Mouse (Mus musculus) left cerebral cortex, adult 8-10 months (tissue): ENCODE measurements around the gene Gm5483. TPM values are rescaled to one million over a fixed set of nuclear protein-coding genes. Genes with fewer than 3 reads are reported as not detected.
"Not testable (repeated sequence)": the region's sequence is repeated elsewhere in the genome, so short reads cannot be mapped to it uniquely, and the experiment has no call there.

Experiments used
- DNase-seq, 2 experiments: peaks; one replicate each; pipeline ENCODE4 v3.0.0; 2022; ENCODE audit warnings: low spot score in 2 of 2
- total RNA-seq, 4 experiments: library from RNA; stranded (reverse); gene quantifications; 2 replicates each; pipeline ENCODE4 v1.2.4; 2022

The Gm5483 gene
- not detected for total RNA-seq

DNA sequence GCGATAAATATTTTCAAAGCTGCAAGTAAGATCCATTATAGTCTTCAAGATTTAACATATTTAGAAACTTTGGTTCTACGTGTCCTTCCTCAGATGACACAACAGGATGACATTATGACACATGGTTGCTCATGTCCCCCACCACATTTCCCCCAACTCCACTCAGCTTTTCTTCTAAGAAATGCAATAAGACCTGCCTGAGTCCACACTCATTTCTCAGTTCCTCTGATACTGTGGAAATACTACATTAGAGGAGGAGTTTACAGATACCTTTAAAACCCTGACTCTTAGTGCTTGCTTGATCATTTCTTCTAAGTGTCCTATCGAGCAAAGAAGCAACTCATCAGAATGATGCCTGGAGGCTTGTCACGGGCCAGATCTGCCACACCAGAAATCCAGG is at the start of gene Gm5483:
Gm5483 (plus strand) TSS at position 301 of the 400 bp plus-strand sequence.
- not testable (repeated sequence) for DNase-seq

DNA sequence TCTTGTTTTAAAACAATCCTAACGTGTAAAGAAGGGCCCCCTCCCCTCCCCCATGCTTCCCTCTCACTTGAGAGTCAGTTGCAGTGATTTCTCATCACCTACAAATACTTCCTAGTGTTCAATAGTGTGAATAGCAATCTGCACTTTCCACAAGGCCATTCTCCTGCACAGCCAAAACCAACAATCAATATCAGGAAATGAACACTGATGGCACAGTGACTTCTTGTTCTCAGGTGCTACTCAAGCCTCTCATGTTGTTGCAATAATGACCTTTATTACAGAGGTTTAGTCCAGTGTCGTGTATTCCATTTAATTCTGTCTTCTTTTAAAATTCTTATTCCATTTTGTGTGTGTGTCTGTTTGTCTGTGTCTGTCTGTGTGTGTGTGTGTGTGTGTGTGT is 45.8 kb upstream of the Gm5483 start:
- DNase-seq = no peak

DNA sequence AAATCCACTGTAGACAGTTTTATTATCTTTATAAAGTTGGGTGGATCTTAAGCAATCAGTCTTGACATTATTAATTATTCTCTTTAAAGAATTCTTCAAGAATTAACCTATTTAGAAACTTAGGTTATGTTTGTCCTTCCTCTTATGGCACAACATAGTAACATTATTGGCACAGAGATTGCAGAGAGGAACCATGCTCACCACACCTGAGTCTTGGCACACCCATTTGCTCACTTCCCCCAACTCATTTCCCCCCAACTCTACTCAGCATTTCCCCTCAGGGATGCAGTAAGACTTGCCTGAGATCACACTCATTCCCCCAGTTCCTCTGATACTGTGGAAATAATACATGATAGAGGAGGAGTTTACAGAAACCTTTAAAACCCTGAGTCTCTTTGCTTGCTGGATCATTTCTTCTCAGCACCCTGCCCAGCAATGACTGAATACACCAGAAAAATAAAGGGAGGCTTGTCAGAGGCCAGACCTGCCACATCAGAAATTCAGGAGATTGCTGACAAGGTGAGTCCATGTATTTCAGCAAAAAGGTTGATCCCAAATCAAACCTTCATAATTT is 27.5 kb upstream of the Gm5483 start, which contains the start of gene Stfa2l1:
Stfa2l1 (plus strand) TSS at position 410 of the 574 bp plus-strand sequence.
- no peak for DNase-seq

DNA sequence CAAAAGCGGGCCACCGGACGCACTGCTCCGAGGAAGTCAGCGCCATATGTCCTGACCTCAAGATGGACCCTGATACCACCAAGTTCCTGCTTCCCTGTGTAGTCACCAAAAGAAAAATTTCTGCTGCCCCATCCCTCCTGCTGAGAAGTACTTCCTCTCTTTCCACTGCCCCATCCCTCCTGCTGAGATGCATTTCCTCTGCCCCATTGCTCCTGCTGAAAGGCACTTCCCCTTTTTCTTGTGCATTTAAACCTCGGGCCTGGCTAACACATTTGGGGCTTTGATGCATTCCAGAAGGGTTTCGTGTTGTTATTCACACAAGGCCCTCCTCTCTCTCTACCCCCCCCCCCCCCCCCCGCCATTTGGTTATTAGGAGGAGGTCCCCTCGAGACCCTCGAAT is 16.2 kb upstream of the Gm5483 start:
- DNase-seq = not testable (repeated sequence)

DNA sequence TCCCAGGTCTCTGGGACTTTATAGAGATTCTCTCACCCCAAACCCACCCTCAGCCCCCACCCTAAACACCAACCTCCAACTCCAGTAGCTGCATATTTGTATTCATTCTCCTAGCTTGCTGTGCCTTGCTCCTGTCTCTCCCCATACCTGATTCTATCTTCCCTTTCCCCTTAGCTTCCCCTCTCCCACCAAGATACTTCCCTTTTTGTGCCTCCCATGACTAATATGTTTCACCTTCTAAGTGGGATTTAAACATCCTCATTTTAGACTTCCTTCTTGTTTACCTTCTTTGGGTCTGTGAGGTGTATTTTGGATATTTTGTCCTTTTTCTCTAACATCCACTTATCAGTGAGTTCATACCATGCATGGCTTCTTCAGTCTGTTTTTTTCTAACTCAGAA is 7.9 kb upstream of the Gm5483 start:
- DNase-seq = no peak

DNA sequence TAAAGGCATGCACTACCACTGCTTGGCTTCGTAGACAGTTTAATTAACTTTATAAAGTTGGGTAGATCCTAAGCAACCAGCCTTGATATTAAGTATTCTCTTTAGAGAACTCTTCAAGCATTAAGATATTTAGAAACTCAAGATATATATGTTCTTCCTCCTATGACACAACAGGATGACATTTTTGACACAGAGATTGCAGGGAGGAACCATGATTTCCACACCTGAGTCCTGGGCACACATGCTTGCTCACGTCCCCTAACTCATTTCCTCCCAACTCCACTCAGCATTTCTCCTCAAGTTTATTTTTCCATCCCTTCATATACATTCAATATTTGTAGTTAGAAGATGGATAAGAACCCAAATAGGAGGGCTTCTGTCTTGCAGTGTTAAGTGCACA is 4.1 kb upstream of the Gm5483 start:
- no peak for DNase-seq

DNA sequence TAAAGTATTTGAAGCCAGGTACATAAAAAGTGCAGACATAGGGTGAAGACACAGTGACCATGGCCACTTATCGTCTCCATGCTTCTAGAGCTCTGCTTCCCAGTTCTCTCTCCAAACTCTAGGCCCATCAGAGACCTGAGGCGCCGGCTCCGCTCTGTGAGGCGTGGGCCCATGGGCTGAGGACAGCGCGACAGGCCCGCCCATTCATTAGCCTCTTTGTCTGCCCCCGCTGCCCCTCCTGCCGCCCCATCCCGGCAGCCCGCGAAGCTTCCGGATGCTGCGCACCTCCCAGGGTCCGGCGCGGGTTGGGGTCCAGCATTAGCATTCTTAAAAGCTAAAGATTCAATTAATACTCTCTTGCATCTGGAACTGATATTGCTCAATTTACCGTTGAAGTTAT is 15.2 kb downstream of the Gm5483 start:
- DNase-seq = no peak

DNA sequence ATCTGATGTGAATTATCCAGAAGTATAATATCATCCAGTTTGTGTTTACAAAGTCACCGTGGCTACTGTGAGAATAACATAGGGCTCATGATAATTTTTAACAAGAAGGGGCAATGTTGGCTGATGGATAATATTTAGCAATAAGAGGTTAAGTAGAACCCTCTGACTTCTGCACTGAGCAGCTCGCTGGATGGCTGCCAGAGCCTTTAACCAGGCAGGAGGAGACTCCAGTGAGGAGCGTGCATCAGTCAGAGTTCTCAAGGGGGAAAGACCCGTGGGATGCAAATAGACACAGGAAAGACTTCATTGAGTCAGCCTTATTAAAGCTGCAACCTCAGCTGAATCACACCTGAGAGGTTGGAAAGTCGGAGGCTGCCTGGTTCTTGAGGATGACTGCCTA is 19.8 kb downstream of the Gm5483 start:
- DNase-seq = peak in 1 of 2 experiments; percentile 4

DNA sequence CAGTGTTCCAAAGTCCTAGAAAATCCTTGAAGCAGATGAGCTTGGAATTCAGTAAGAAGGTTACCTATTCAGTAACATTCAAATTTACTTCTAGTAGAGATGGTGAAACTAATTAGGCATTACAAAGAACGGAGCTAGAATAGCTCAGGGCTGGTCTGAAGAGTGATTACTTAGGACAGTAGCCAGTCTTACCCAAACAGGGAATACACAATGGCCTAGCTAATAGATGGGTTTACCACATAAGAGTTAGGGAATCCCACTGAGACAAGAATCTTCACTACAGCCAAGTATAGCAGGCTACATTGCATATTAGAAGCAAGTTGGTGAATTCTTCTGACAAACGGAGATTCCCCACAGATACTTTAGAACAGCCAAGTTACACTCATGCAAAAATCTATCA is 21.7 kb downstream of the Gm5483 start:
- DNase-seq = not testable (repeated sequence)

DNA sequence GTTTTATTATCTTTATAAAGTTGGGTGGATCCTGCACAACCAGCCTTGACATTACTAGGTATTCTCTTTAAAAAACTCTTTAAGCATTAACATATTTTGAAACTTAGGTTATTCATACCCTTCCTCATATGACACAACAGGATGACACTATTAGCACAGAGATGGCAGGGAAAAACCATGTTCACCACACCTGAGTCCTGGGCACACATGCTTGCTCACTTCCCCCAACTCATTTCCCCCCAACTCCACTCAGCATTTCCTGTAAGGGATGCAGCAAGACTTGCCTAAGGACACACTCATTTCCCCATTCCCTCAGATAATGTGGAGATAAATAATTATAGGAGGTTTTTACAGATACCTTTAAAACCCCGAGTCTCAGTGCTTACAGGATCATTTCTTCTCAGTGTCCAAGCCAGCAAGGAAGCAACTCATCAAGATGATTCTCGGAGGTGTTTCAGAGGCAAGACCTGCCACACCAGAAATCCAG is 26.0 kb downstream of the Gm5483 start, which contains the start of gene Gm5416:
Gm5416 (plus strand) TSS at position 437 of the 487 bp plus-strand sequence.
- DNase-seq = no peak

DNA sequence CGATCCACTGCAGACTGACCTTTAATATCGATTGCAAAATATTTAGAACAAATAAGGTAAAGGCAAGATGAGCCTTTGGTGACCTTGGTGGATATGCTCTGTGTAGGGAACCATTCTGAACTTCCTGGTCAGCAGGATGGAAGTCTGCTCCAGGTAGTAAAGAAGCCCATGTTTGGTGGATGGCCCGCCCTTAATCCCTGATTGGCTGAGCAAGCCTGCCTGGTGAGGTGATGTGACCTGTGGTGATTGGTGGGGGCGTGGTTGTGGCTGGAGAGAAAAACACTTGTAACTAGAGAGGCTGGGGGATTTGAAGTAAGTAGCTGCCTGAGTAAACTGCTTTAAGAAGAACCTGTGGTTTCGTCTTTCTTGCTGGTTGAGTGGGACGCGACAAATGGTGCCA is 37.2 kb downstream of the Gm5483 start, which contains the start of gene 2010005H15Rik:
2010005H15Rik (plus strand) TSS at position 301 of the 400 bp plus-strand sequence.
- DNase-seq = not testable (repeated sequence)

Other genes with a start within 250 kb of the Gm5483 start
- gene Parp9, start 245.7 kb upstream of the Gm5483 start, total RNA-seq = 1 to 10 TPM; 2.9 to 4.9 (median 3.9) TPM
- gene Dtx3l, start 245.1 kb upstream of the Gm5483 start, total RNA-seq = 1 to 10 TPM; 4.7 to 5.7 (median 5.2) TPM
- gene Kpna1, start 205.5 kb upstream of the Gm5483 start, total RNA-seq = 100 to 1,000 TPM; 128 to 143 (median 130) TPM
- gene Wdr5b, start 143.0 kb upstream of the Gm5483 start, total RNA-seq = 1 to 10 TPM; 4.4 to 5.3 (median 5.1) TPM
- 10 to 100 TPM; 51.3 to 65.8 (median 62.1) TPM for gene Fam162a, start 112.6 kb upstream of the Gm5483 start, total RNA-seq
- gene Ccdc58, start 112.5 kb upstream of the Gm5483 start, total RNA-seq = 10 to 100 TPM; 15.4 to 22.0 (median 19.1) TPM
- not detected for gene Csta1, start 53.0 kb upstream of the Gm5483 start, total RNA-seq
- gene Stfa2l1, start 27.4 kb upstream of the Gm5483 start, total RNA-seq = not detected
- gene Gm5416, start 26.2 kb downstream of the Gm5483 start, total RNA-seq = not detected
- gene 2010005H15Rik, start 37.3 kb downstream of the Gm5483 start, total RNA-seq = not detected
- gene Stfa1, start 92.7 kb downstream of the Gm5483 start, total RNA-seq = not detected
- not detected for gene BC117090, start 150.1 kb downstream of the Gm5483 start, total RNA-seq
- gene BC100530, start 183.5 kb downstream of the Gm5483 start, total RNA-seq = not detected
- not detected for gene Stfa2, start 224.2 kb downstream of the Gm5483 start, total RNA-seq